Mouse (Mus musculus) forebrain, embryonic 14.5 days (tissue): ENCODE results near the gene Notch2. TPM values are rescaled to one million over a fixed set of nuclear protein-coding genes. Genes with fewer than 3 reads are reported as not detected.
"Not testable (repeated sequence)": the region's sequence is repeated elsewhere in the genome, so short reads cannot be mapped to it uniquely, and the experiment has no call there.

Experiments used
- ATAC-seq: fragments of 200-750 bp; cut with Nextera tagmentation; 2 replicates; pipeline ENCODE4 v1.8.0; 2017; ENCODE audit warnings: mild to moderate bottlenecking, moderate library complexity
- DNase-seq: peaks from one replicate; pipeline ENCODE4 v3.0.0-alpha.2; 2015; ENCODE audit warnings: low spot score
- H3K27ac ChIP-seq: fragments of 300-500 bp; sonication (generic); 2 replicates; pipeline ENCODE4 v1.5.1; 2014; ENCODE audit warnings: low read depth, mild to moderate bottlenecking, control low read depth, low read length, moderate library complexity
- H3K27me3 ChIP-seq: fragments of 300-500 bp; sonication (generic); replicated peaks from 2 replicates; pipeline ENCODE4 v1.6.1; 2014; ENCODE audit warnings: low read length, control low read depth, mixed read lengths; ENCODE audit not compliant: control insufficient read depth, insufficient read depth
- H3K36me3 ChIP-seq: fragments of 300-500 bp; sonication (generic); 2 replicates; pipeline ENCODE4 v1.6.1; 2014; ENCODE audit warnings: low read length, control low read depth; ENCODE audit not compliant: control insufficient read depth, insufficient read depth
- H3K4me1 ChIP-seq: fragments of 300-500 bp; sonication (generic); 2 replicates; pipeline ENCODE4 v1.6.1; 2014; ENCODE audit warnings: antibody characterized with exemption, low read length, control low read depth; ENCODE audit not compliant: control insufficient read depth, insufficient read depth
- H3K4me2 ChIP-seq: fragments of 300-500 bp; sonication (generic); 2 replicates; pipeline ENCODE4 v1.6.1; 2014; ENCODE audit warnings: mild to moderate bottlenecking, control low read depth, low read length
- H3K4me3 ChIP-seq: fragments of 300-500 bp; sonication (generic); 2 replicates; pipeline ENCODE4 v1.5.1; 2014; ENCODE audit warnings: low read depth, low read length, control low read depth
- H3K9ac ChIP-seq: fragments of 300-500 bp; sonication (generic); 2 replicates; pipeline ENCODE4 v1.6.1; 2014; ENCODE audit warnings: mild to moderate bottlenecking, low read length, control low read depth, moderate library complexity
- H3K9me3 ChIP-seq: fragments of 300-500 bp; sonication (generic); replicated peaks from 2 replicates; pipeline ENCODE4 v1.6.1; 2016; ENCODE audit warnings: low read length, control low read depth, mixed read lengths; ENCODE audit not compliant: control insufficient read depth
- WGBS: fragments of 180-500 bp; shearing (Covaris S2); extraction: QIAGEN DNeasy Blood & Tissue Kit; methylation state at CpG from one replicate; pipeline ENCODE4 v1.1.7; 2014; 5-methylcytosine and 5-hydroxymethylcytosine counted together
- polyA plus RNA-seq: library from polyadenylated mRNA; unstranded; fragments of >200 nt; fragmentation: Nextera tagmentation; extraction: Ambion mirVana; gene quantifications from 2 replicates; pipeline ENCODE4 v1.2.1, GENCODE M21; 2014

Gene Notch2
- polyA plus RNA-seq, 1 experiment from 2014 or later, result 13.6 TPM

GRCm38 (mm10) chr3:98040836-98041235 is 27.5 kb downstream of the Notch2 start:
- H3K27me3 ChIP-seq, result no peaks in the 10 kb centered on the region
- peaks cover 53% of the 10 kb centered on the region for H3K4me1 ChIP-seq
- H3K4me2 ChIP-seq, result no peak overlapping the region
- DNase-seq, result no peak
- no peaks in the 10 kb centered on the region for H3K9me3 ChIP-seq
- no peak overlapping the region for H3K4me3 ChIP-seq
- H3K36me3 ChIP-seq, result no peaks in the 10 kb centered on the region
- ATAC-seq, result no peak
- no peak overlapping the region for H3K27ac ChIP-seq
- 95% methylated on average over 6 of the region's 6 CpGs for WGBS
- no peak overlapping the region for H3K9ac ChIP-seq

GRCm38 (mm10) chr3:98042301-98042700 is 29.0 kb downstream of the Notch2 start:
- Histone ChIP-seq H3K4me2 (peak overlapping the region; percentile 33), H3K4me3 (no peak overlapping the region), H3K27ac (peak overlapping the region; percentile 84), H3K9me3 (no peaks in the 10 kb centered on the region), H3K9ac (peak overlapping the region; percentile 42; the same call in 1 of the 2 replicates), H3K27me3 (no peaks in the 10 kb centered on the region), H3K4me1 (peaks cover 47% of the 10 kb centered on the region), H3K36me3 (no peaks in the 10 kb centered on the region)
- ATAC-seq, result no peak
- 54% methylated on average over 6 of the region's 6 CpGs for WGBS
- DNase-seq, result no peak

GRCm38 (mm10) chr3:98042955-98043456 is 29.7 kb downstream of the Notch2 start:
- Histone ChIP-seq H3K27me3 (no peaks in the 10 kb centered on the region), H3K36me3 (no peaks in the 10 kb centered on the region), H3K4me3 (no peak overlapping the region), H3K27ac (peak overlapping the region; percentile 84), H3K9ac (peak overlapping the region; percentile 42; the same call in 1 of the 2 replicates), H3K9me3 (no peaks in the 10 kb centered on the region), H3K4me2 (peak overlapping the region; percentile 33), H3K4me1 (peaks cover 40% of the 10 kb centered on the region)
- WGBS, result 3% methylated on average over 9 of the region's 9 CpGs
- ATAC-seq, result peak; percentile 88
- peak; percentile 92 for DNase-seq

GRCm38 (mm10) chr3:98043669-98044068 is 30.3 kb downstream of the Notch2 start:
- Histone ChIP-seq H3K27ac (peak overlapping the region; percentile 84), H3K36me3 (no peaks in the 10 kb centered on the region), H3K9me3 (no peaks in the 10 kb centered on the region), H3K4me3 (no peak overlapping the region), H3K4me1 (peaks cover 36% of the 10 kb centered on the region), H3K27me3 (no peaks in the 10 kb centered on the region), H3K9ac (no peak overlapping the region), H3K4me2 (peak overlapping the region; percentile 33)
- ATAC-seq, result peak; percentile 37; the same call in 1 of the 2 replicates
- WGBS, result 39% methylated on average over 4 of the region's 4 CpGs
- peak; percentile 55 for DNase-seq

GRCm38 (mm10) chr3:98044768-98045368 is 31.5 kb downstream of the Notch2 start:
- H3K9me3 ChIP-seq, result no peaks in the 10 kb centered on the region
- H3K4me2 ChIP-seq, result no peak overlapping the region
- no peak overlapping the region for H3K4me3 ChIP-seq
- DNase-seq (no peak), ATAC-seq (no peak)
- H3K27me3 ChIP-seq, result no peaks in the 10 kb centered on the region
- H3K36me3 ChIP-seq, result no peaks in the 10 kb centered on the region
- no peak overlapping the region for H3K9ac ChIP-seq
- WGBS, result 93% methylated on average over 4 of the region's 4 CpGs
- H3K4me1 ChIP-seq, result peaks cover 28% of the 10 kb centered on the region
- H3K27ac ChIP-seq, result no peak overlapping the region

- Histone ChIP-seq H3K9me3 (no peaks in the 10 kb centered on the region), H3K36me3 (no peaks in the 10 kb centered on the region), H3K27ac (no peak overlapping the region), H3K4me3 (no peak overlapping the region), H3K9ac (0 out of 2 replicates have a peak overlapping the region, but pooled peaks have one; percentile 7), H3K4me2 (no peak overlapping the region), H3K4me1 (peaks cover 29% of the 10 kb centered on the region), H3K27me3 (no peaks in the 10 kb centered on the region)
- WGBS, result 61% methylated on average over 8 of the region's 8 CpGs
- DNase-seq, result no peak
- no peak for ATAC-seq
These were observed 32.3 kb downstream of the Notch2 start for GRCm38 (mm10) chr3:98045465-98046148.

GRCm38 (mm10) chr3:98046305-98046704 is 33.0 kb downstream of the Notch2 start:
- H3K9ac ChIP-seq, result 0 out of 2 replicates have a peak overlapping the region, but pooled peaks have one; percentile 7
- no peak for ATAC-seq
- no peak overlapping the region for H3K4me2 ChIP-seq
- H3K9me3 ChIP-seq, result no peaks in the 10 kb centered on the region
- H3K4me3 ChIP-seq, result no peak overlapping the region
- H3K27ac ChIP-seq, result no peak overlapping the region
- H3K4me1 ChIP-seq, result peaks cover 33% of the 10 kb centered on the region
- H3K36me3 ChIP-seq, result no peaks in the 10 kb centered on the region
- H3K27me3 ChIP-seq, result no peaks in the 10 kb centered on the region
- DNase-seq, result no peak
- WGBS, result 80% methylated on average over 8 of the region's 8 CpGs

GRCm38 (mm10) chr3:98049671-98050070 is 36.3 kb downstream of the Notch2 start:
- H3K36me3 ChIP-seq, result no peaks in the 10 kb centered on the region
- DNase-seq, result no peak
- 0 out of 2 replicates have a peak overlapping the region, but pooled peaks have one; percentile 5 for H3K9ac ChIP-seq
- peaks cover 34% of the 10 kb centered on the region for H3K4me1 ChIP-seq
- no peak overlapping the region for H3K27ac ChIP-seq
- ATAC-seq, result no peak
- no peaks in the 10 kb centered on the region for H3K9me3 ChIP-seq
- WGBS, result 84% methylated on average over 1 of the region's 1 CpGs
- H3K4me3 ChIP-seq, result no peak overlapping the region
- no peak overlapping the region for H3K4me2 ChIP-seq
- H3K27me3 ChIP-seq, result no peaks in the 10 kb centered on the region

GRCm38 (mm10) chr3:98050086-98050485 is 36.8 kb downstream of the Notch2 start:
- H3K9ac ChIP-seq, H3K27me3 ChIP-seq, ATAC-seq, DNase-seq, H3K9me3 ChIP-seq, H3K4me2 ChIP-seq, H3K4me3 ChIP-seq, H3K36me3 ChIP-seq: not testable (repeated sequence)
- Histone ChIP-seq H3K27ac (0 out of 2 replicates have a peak overlapping the region, but pooled peaks have one; percentile 17), H3K4me1 (peaks cover 38% of the 10 kb centered on the region)
- WGBS, result 94% methylated on average over 7 of the region's 7 CpGs
